Mouse (Mus musculus): ENCODE data around the gene Ahnak2. TPM values are rescaled to one million over a fixed set of nuclear protein-coding genes. Genes with fewer than 3 reads are reported as not detected.
"Not testable (repeated sequence)": the region's sequence is repeated elsewhere in the genome, so short reads cannot be mapped to it uniquely, and the experiment has no call there.

Gene Ahnak2
- polyA plus RNA-seq, 1 experiment: 4.0 TPM

- TF ChIP-seq POLR2A (IDR thresholded peaks at IDR 0.05; ENCODE audit: control insufficient read depth, extremely low read depth, insufficient read depth, low read length, poor library complexity) (no peak), CTCF (IDR thresholded peaks at IDR 0.05; ENCODE audit: borderline replicate concordance, control insufficient read depth, extremely low read depth, insufficient read depth, low read length, poor library complexity) (no peak)
- Histone ChIP-seq H3K36me3 (ENCODE audit: control insufficient read depth, insufficient read depth, low read length) (peaks cover 38% of the 10 kb centered on the region), H3K27me3 (ENCODE audit: control insufficient read depth, insufficient read depth, low read length) (no peaks in the 10 kb centered on the region), H3K27ac (ENCODE audit: control insufficient read depth, insufficient read depth, low read length) (peak overlapping the region; percentile 73; the same call in 1 of the 2 replicates), H3K4me3 (ENCODE audit: control insufficient read depth, insufficient read depth, low read length) (no peak overlapping the region), H3K4me1 (replicated peaks; ENCODE audit: control insufficient read depth, insufficient read depth, low read length) (peaks cover 36% of the 10 kb centered on the region)
- no peak for DNase-seq
- WGBS: 91% methylated on average over 1 of the region's 1 CpGs
Observed at GRCm38 (mm10) chr12:112821216-112821615, 18.8 kb upstream of the Ahnak2 start.

- H3K27ac ChIP-seq (ENCODE audit: control insufficient read depth, insufficient read depth, low read length): no peak overlapping the region
- H3K27me3 ChIP-seq (ENCODE audit: control insufficient read depth, insufficient read depth, low read length): no peaks in the 10 kb centered on the region
- DNase-seq: no peak
- no peak overlapping the region for H3K4me3 ChIP-seq (ENCODE audit: control insufficient read depth, insufficient read depth, low read length)
- peaks cover 34% of the 10 kb centered on the region for H3K4me1 ChIP-seq (replicated peaks; ENCODE audit: control insufficient read depth, insufficient read depth, low read length)
- TF ChIP-seq CTCF (IDR thresholded peaks at IDR 0.05; ENCODE audit: borderline replicate concordance, control insufficient read depth, extremely low read depth, insufficient read depth, low read length, poor library complexity) (no peak), POLR2A (IDR thresholded peaks at IDR 0.05; ENCODE audit: control insufficient read depth, extremely low read depth, insufficient read depth, low read length, poor library complexity) (no peak)
- 94% methylated on average over 12 of the region's 12 CpGs for WGBS
- peaks cover 38% of the 10 kb centered on the region for H3K36me3 ChIP-seq (ENCODE audit: control insufficient read depth, insufficient read depth, low read length)
Observed at GRCm38 (mm10) chr12:112820401-112820999, 18.0 kb upstream of the Ahnak2 start.

- DNase-seq: no peak
- H3K4me3 ChIP-seq (ENCODE audit: control insufficient read depth, insufficient read depth, low read length): no peak overlapping the region
- H3K27ac ChIP-seq (ENCODE audit: control insufficient read depth, insufficient read depth, low read length): no peak overlapping the region
- TF ChIP-seq POLR2A (IDR thresholded peaks at IDR 0.05; ENCODE audit: control insufficient read depth, extremely low read depth, insufficient read depth, low read length, poor library complexity) (no peak), CTCF (IDR thresholded peaks at IDR 0.05; ENCODE audit: borderline replicate concordance, control insufficient read depth, extremely low read depth, insufficient read depth, low read length, poor library complexity) (no peak)
- 95% methylated on average over 8 of the region's 8 CpGs for WGBS
- H3K36me3 ChIP-seq (ENCODE audit: control insufficient read depth, insufficient read depth, low read length): peaks cover 38% of the 10 kb centered on the region
- H3K4me1 ChIP-seq (replicated peaks; ENCODE audit: control insufficient read depth, insufficient read depth, low read length): peaks cover 32% of the 10 kb centered on the region
- H3K27me3 ChIP-seq (ENCODE audit: control insufficient read depth, insufficient read depth, low read length): no peaks in the 10 kb centered on the region
Observed at GRCm38 (mm10) chr12:112819057-112819662, 16.7 kb upstream of the Ahnak2 start.

GRCm38 (mm10) chr12:112816866-112817265, 14.4 kb upstream of the Ahnak2 start:
- Histone ChIP-seq H3K27ac (ENCODE audit: control insufficient read depth, insufficient read depth, low read length) (peak overlapping the region; percentile 88), H3K4me1 (replicated peaks; ENCODE audit: control insufficient read depth, insufficient read depth, low read length) (peaks cover 17% of the 10 kb centered on the region), H3K36me3 (ENCODE audit: control insufficient read depth, insufficient read depth, low read length) (peaks cover 36% of the 10 kb centered on the region)
- H3K4me3 ChIP-seq (ENCODE audit: control insufficient read depth, insufficient read depth, low read length); H3K27me3 ChIP-seq (ENCODE audit: control insufficient read depth, insufficient read depth, low read length); DNase-seq: not testable (repeated sequence)
- 82% methylated on average over 7 of the region's 7 CpGs for WGBS

GRCm38 (mm10) chr12:112816294-112816693, 13.8 kb upstream of the Ahnak2 start:
- peak overlapping the region; percentile 88 for H3K27ac ChIP-seq (ENCODE audit: control insufficient read depth, insufficient read depth, low read length)
- peaks cover 11% of the 10 kb centered on the region for H3K4me1 ChIP-seq (replicated peaks; ENCODE audit: control insufficient read depth, insufficient read depth, low read length)
- no peaks in the 10 kb centered on the region for H3K27me3 ChIP-seq (ENCODE audit: control insufficient read depth, insufficient read depth, low read length)
- DNase-seq: peak; percentile 79
- no peak overlapping the region for H3K4me3 ChIP-seq (ENCODE audit: control insufficient read depth, insufficient read depth, low read length)
- 27% methylated on average over 4 of the region's 4 CpGs for WGBS
- TF ChIP-seq POLR2A (IDR thresholded peaks at IDR 0.05; ENCODE audit: control insufficient read depth, extremely low read depth, insufficient read depth, low read length, poor library complexity) (0 out of 2 replicates have a peak, but pooled peaks have one; percentile 20), CTCF (IDR thresholded peaks at IDR 0.05; ENCODE audit: borderline replicate concordance, control insufficient read depth, extremely low read depth, insufficient read depth, low read length, poor library complexity) (peak; percentile 64; the same call in 1 of the 2 replicates)
- peaks cover 31% of the 10 kb centered on the region for H3K36me3 ChIP-seq (ENCODE audit: control insufficient read depth, insufficient read depth, low read length)

- WGBS: 95% methylated on average over 14 of the region's 14 CpGs
- no peak overlapping the region for H3K27ac ChIP-seq (ENCODE audit: control insufficient read depth, insufficient read depth, low read length)
Observed at GRCm38 (mm10) chr12:112814682-112815470, 12.4 kb upstream of the Ahnak2 start.

More at GRCm38 (mm10) chr12:112814682-112815470, 12.4 kb upstream of the Ahnak2 start:
- no peak for DNase-seq
- H3K4me3 ChIP-seq (ENCODE audit: control insufficient read depth, insufficient read depth, low read length): no peak overlapping the region
- TF ChIP-seq CTCF (IDR thresholded peaks at IDR 0.05; ENCODE audit: borderline replicate concordance, control insufficient read depth, extremely low read depth, insufficient read depth, low read length, poor library complexity): no peak
- no peak for TF ChIP-seq POLR2A (IDR thresholded peaks at IDR 0.05; ENCODE audit: control insufficient read depth, extremely low read depth, insufficient read depth, low read length, poor library complexity)
- H3K27me3 ChIP-seq (ENCODE audit: control insufficient read depth, insufficient read depth, low read length): no peaks in the 10 kb centered on the region
- H3K36me3 ChIP-seq (ENCODE audit: control insufficient read depth, insufficient read depth, low read length): peaks cover 17% of the 10 kb centered on the region
- peaks cover 10% of the 10 kb centered on the region for H3K4me1 ChIP-seq (replicated peaks; ENCODE audit: control insufficient read depth, insufficient read depth, low read length)

Measured in thymus, adult 2 months (tissue).